Mouse (Mus musculus) neural tube, embryonic 15.5 days (tissue): ENCODE results near the gene Epm2a. TPM values are rescaled to one million over a fixed set of nuclear protein-coding genes. Genes with fewer than 3 reads are reported as not detected.
"Not testable (repeated sequence)": the region's sequence is repeated elsewhere in the genome, so short reads cannot be mapped to it uniquely, and the experiment has no call there.

Source experiments
- ATAC-seq: fragments of 200-750 bp; cut with Nextera tagmentation; 2 replicates; pipeline ENCODE4 v1.8.0; 2017; ENCODE audit warnings: mild to moderate bottlenecking, moderate TSS enrichment, moderate library complexity; ENCODE audit not compliant: low FRiP score
- H3K27ac ChIP-seq: fragments of 300-500 bp; sonication (generic); replicated peaks from 2 replicates; pipeline ENCODE4 v1.5.1; 2015; ENCODE audit warnings: mild to moderate bottlenecking, inconsistent platforms
- H3K27me3 ChIP-seq: fragments of 300-500 bp; sonication (generic); replicated peaks from 2 replicates; pipeline ENCODE4 v1.6.1; 2015; ENCODE audit warnings: inconsistent platforms
- H3K36me3 ChIP-seq: fragments of 300-500 bp; sonication (generic); 2 replicates; pipeline ENCODE4 v1.6.1; 2015; ENCODE audit warnings: inconsistent platforms
- H3K4me1 ChIP-seq: fragments of 300-500 bp; sonication (generic); 2 replicates; pipeline ENCODE4 v1.6.1; 2015; ENCODE audit warnings: inconsistent platforms
- H3K4me2 ChIP-seq: fragments of 300-500 bp; sonication (generic); 2 replicates; pipeline ENCODE4 v1.6.1; 2015; ENCODE audit warnings: inconsistent platforms, mild to moderate bottlenecking, moderate library complexity
- H3K4me3 ChIP-seq: fragments of 300-500 bp; sonication (generic); replicated peaks from 2 replicates; pipeline ENCODE4 v1.5.1; 2015; ENCODE audit warnings: mild to moderate bottlenecking, inconsistent platforms
- H3K9ac ChIP-seq: fragments of 300-500 bp; sonication (generic); replicated peaks from 2 replicates; pipeline ENCODE4 v1.6.1; 2015; ENCODE audit warnings: mild to moderate bottlenecking, inconsistent platforms
- H3K9me3 ChIP-seq: fragments of 300-500 bp; sonication (generic); replicated peaks from 2 replicates; pipeline ENCODE4 v1.6.1; 2016; ENCODE audit warnings: inconsistent platforms
- WGBS: fragments of 180-500 bp; shearing (Covaris S2); methylation state at CpG from one replicate; pipeline ENCODE4 v1.1.7; 2015; ENCODE audit warnings: mixed read lengths; 5-methylcytosine and 5-hydroxymethylcytosine counted together
- polyA plus RNA-seq: library from polyadenylated mRNA; unstranded; fragments of >200 nt; fragmentation: Nextera tagmentation; extraction: Ambion mirVana; gene quantifications from 2 replicates; pipeline ENCODE4 v1.2.1, GENCODE M21; 2015

Gene Epm2a
- polyA plus RNA-seq, 1 experiment from 2014 or later = 1.5 TPM

GRCm38 (mm10) chr10:11344536-11345468, 1.6 kb downstream of the Epm2a start:
- peak overlapping the region; percentile 63 for H3K4me2 ChIP-seq
- H3K4me1 ChIP-seq = peaks cover 14% of the 10 kb centered on the region
- WGBS = 82% methylated on average over 18 of the region's 18 CpGs
- no peaks in the 10 kb centered on the region; the same call in 1 of the 2 replicates for H3K9me3 ChIP-seq
- ATAC-seq = no peak
- no peaks in the 10 kb centered on the region for H3K36me3 ChIP-seq
- no peaks in the 10 kb centered on the region for H3K27me3 ChIP-seq
- no peak overlapping the region for H3K4me3 ChIP-seq
- H3K9ac ChIP-seq = no peak overlapping the region
- H3K27ac ChIP-seq = no peak overlapping the region

- not testable (repeated sequence) for ATAC-seq
These were observed 7.2 kb downstream of the Epm2a start for GRCm38 (mm10) chr10:11350243-11350974.

GRCm38 (mm10) chr10:11354609-11355008, 11.4 kb downstream of the Epm2a start:
- 92% methylated on average over 8 of the region's 8 CpGs for WGBS
- H3K4me1 ChIP-seq = no peaks in the 10 kb centered on the region

More at GRCm38 (mm10) chr10:11350243-11350974, 7.2 kb downstream of the Epm2a start:
- not testable (repeated sequence) for H3K4me1 ChIP-seq, H3K4me3 ChIP-seq, H3K9me3 ChIP-seq, H3K9ac ChIP-seq, H3K36me3 ChIP-seq, H3K27ac ChIP-seq, H3K27me3 ChIP-seq, H3K4me2 ChIP-seq
- 77% methylated on average over 3 of the region's 3 CpGs for WGBS

DNA sequence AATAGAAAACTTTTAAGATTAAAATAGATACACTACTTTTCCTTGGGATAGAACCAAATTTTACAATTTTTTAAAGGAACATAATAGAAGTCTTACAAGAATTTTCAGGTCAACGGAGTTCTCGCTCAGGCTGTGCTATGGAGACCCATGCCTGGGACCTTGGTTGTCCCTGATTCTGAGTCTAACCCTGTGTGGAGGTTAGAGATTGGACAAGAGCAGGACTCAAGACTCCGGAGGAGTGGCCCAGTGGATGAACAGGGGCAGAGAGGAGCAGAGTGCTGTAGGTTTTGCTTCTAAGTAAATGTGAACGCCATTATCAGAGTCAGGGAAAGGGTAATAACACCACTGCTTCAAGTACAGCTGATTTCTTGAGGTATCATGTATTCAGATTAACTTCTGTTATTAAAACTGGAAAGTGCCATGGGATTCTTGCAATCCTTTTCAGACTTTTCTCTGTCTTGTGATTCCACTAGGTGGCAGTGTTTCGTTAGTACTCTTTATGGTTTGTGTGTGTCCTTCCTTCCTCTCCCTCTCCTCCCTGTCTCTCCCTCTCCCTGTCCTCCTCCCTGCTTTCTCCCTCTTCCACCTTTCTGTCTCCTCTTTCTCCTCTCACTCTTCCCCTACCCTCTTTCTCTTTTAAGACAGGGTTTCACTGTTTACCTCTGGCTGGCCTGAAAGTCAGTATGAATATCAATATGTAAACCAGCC, 18.9 kb downstream of the Epm2a start:
- Histone ChIP-seq H3K4me2 (no peak overlapping the region), H3K4me1 (no peaks in the 10 kb centered on the region), H3K27me3 (no peaks in the 10 kb centered on the region), H3K9me3 (no peaks in the 10 kb centered on the region), H3K36me3 (no peaks in the 10 kb centered on the region), H3K27ac (no peak overlapping the region), H3K9ac (no peak overlapping the region), H3K4me3 (no peak overlapping the region)
- 63% methylated on average over 5 of the region's 5 CpGs for WGBS
- no peak for ATAC-seq

More at GRCm38 (mm10) chr10:11354609-11355008, 11.4 kb downstream of the Epm2a start:
- H3K9me3 ChIP-seq = no peaks in the 10 kb centered on the region
- no peak overlapping the region for H3K4me2 ChIP-seq
- H3K9ac ChIP-seq = no peak overlapping the region
- no peak overlapping the region for H3K27ac ChIP-seq
- H3K27me3 ChIP-seq = no peaks in the 10 kb centered on the region
- no peaks in the 10 kb centered on the region for H3K36me3 ChIP-seq
- no peak overlapping the region for H3K4me3 ChIP-seq
- ATAC-seq = no peak

DNA sequence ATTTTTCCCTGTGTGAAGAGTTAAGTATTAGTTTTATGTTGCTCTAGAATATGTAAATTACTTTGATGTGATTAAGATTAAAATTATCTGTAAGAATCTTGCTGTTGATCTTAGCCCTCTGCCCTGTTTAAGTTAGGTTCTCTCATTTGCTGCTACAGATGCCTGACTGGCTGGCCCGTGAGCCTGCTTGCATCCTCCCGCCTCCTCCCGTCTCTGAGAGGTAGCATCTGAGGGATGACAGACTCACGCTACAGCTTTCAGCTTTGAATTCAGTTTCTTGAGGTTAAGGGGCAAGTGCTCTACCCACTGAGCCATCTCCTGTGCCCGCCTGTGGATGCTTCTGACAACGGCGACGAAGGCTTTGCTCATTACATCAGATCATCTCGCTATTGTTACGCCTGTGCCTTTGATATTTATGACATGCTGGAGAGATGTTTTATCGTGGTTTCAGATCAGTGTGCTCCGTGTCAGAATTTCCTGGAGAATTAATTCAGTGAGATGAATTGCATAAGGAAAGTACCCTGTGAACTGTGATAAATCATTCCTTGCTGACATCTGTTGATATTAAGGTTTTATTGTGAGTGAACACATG, 19.8 kb downstream of the Epm2a start:
- ATAC-seq = no peak
- Histone ChIP-seq H3K9ac (no peak overlapping the region), H3K27ac (no peak overlapping the region), H3K9me3 (no peaks in the 10 kb centered on the region), H3K36me3 (no peaks in the 10 kb centered on the region), H3K4me2 (no peak overlapping the region), H3K4me3 (no peak overlapping the region), H3K4me1 (no peaks in the 10 kb centered on the region), H3K27me3 (no peaks in the 10 kb centered on the region)
- WGBS = 71% methylated on average over 12 of the region's 12 CpGs

DNA sequence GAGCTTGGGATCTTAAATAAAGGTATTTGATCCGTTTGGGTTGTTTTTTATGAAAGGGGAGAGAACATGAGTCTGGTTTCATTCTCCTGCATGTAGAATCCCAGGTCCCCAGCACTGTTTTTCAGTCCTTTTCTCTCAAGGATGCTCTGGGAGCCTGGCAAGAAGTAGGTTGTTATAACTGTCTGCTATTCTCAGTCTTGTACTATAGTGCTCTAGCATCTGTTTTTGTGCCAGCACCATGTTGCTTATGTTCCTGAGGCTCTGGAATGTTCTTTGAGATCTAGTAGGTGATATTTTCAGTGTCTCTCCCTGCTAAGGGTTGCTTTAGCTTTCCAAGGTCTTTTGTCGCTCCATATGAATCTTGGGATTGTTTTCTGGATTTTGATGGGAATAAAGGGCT, 38.1 kb downstream of the Epm2a start:
- Histone ChIP-seq H3K4me3 (no peak overlapping the region), H3K27me3 (no peaks in the 10 kb centered on the region), H3K4me1 (no peaks in the 10 kb centered on the region), H3K9me3 (no peaks in the 10 kb centered on the region), H3K36me3 (no peaks in the 10 kb centered on the region), H3K4me2 (no peak overlapping the region), H3K27ac (no peak overlapping the region), H3K9ac (no peak overlapping the region)
- no peak for ATAC-seq
- WGBS = 80% methylated on average over 2 of the region's 2 CpGs

- Histone ChIP-seq H3K36me3 (no peaks in the 10 kb centered on the region), H3K27me3 (no peaks in the 10 kb centered on the region), H3K9ac (no peak overlapping the region), H3K27ac (no peak overlapping the region), H3K4me3 (no peak overlapping the region), H3K9me3 (no peaks in the 10 kb centered on the region), H3K4me1 (no peaks in the 10 kb centered on the region), H3K4me2 (no peak overlapping the region)
- WGBS = 87% methylated on average over 5 of the region's 5 CpGs
- no peak for ATAC-seq
These were observed 67.7 kb downstream of the Epm2a start for GRCm38 (mm10) chr10:11410926-11411325.

- no peak overlapping the region for H3K9ac ChIP-seq
- no peak overlapping the region for H3K4me2 ChIP-seq
- no peak overlapping the region for H3K27ac ChIP-seq
- ATAC-seq = no peak
- WGBS = 86% methylated on average over 3 of the region's 3 CpGs
- no peaks in the 10 kb centered on the region for H3K9me3 ChIP-seq
- H3K4me3 ChIP-seq = no peak overlapping the region
- H3K4me1 ChIP-seq = no peaks in the 10 kb centered on the region
- H3K36me3 ChIP-seq = no peaks in the 10 kb centered on the region
- H3K27me3 ChIP-seq = no peaks in the 10 kb centered on the region
These were observed 76.9 kb downstream of the Epm2a start for GRCm38 (mm10) chr10:11420071-11420470.

DNA sequence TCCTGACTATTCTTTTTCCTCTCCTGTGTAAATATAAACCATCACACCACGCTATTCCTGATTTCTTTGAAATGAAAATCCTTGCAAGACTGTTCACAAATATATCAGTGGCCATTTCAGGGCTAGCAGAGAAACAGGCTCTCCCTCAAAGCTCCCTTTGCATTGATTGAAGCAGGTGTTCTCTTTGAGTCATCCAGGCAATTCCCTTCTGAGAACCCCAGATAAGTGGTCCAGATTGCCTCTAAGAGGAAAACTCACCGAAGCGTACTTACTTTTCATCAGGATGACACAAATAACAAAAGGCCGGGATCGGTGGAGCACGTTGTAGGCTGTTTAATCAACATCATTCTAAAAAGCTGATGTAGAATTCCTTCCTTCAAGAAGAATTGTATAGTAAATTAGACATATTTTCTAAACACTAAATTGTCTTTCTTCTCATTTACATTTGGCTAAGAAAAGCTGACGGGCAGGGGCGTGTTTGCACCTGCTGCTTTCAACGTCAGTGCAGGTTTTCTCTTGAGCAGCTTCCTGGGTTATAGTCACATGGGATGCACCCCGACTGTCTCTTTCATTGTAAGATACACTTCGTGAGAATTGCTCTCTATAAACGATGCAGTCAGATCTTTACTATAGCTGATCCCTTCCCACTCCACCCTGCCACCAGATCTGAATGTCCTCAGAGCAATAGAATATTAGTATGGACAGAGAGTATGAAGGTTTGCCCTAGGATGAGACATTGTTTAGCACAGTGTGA, 86.0 kb downstream of the Epm2a start:
- no peaks in the 10 kb centered on the region for H3K27me3 ChIP-seq
- H3K4me3 ChIP-seq = no peak overlapping the region
- H3K4me1 ChIP-seq = no peaks in the 10 kb centered on the region
- H3K9ac ChIP-seq = no peak overlapping the region
- H3K36me3 ChIP-seq = no peaks in the 10 kb centered on the region
- no peaks in the 10 kb centered on the region for H3K9me3 ChIP-seq
- H3K4me2 ChIP-seq = no peak overlapping the region
- no peak for ATAC-seq
- no peak overlapping the region for H3K27ac ChIP-seq
- 72% methylated on average over 12 of the region's 12 CpGs for WGBS

- no peak for ATAC-seq
- Histone ChIP-seq H3K27me3 (no peaks in the 10 kb centered on the region), H3K36me3 (no peaks in the 10 kb centered on the region), H3K4me1 (no peaks in the 10 kb centered on the region), H3K4me3 (no peak overlapping the region), H3K27ac (no peak overlapping the region), H3K9me3 (no peaks in the 10 kb centered on the region), H3K4me2 (no peak overlapping the region), H3K9ac (no peak overlapping the region)
- WGBS = 83% methylated on average over 1 of the region's 1 CpGs
These were observed 93.8 kb downstream of the Epm2a start for GRCm38 (mm10) chr10:11436961-11437360.

DNA sequence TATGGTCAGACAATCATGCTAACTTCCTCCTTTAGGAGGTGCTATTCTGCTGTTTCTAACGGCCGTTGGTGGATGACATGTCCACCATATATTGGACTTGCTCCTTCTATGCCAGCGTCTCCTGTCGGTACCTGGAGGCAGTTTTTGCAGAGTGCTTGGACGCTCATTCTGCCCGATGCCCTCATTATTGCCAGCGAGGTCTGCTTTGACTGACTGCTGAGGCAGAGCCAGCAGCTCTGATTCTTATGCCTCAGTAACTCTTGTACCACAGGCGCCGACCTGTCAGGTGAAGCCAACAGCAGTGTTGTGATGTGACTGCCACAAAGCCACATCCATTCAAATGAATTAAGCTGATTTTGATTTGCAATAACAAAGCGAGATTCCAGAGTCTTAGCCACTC, 95.3 kb downstream of the Epm2a start:
- Histone ChIP-seq H3K27ac (no peak overlapping the region), H3K4me3 (no peak overlapping the region), H3K27me3 (no peaks in the 10 kb centered on the region), H3K4me1 (no peaks in the 10 kb centered on the region), H3K36me3 (no peaks in the 10 kb centered on the region), H3K9me3 (no peaks in the 10 kb centered on the region), H3K9ac (no peak overlapping the region), H3K4me2 (no peak overlapping the region)
- 94% methylated on average over 10 of the region's 10 CpGs for WGBS
- ATAC-seq = no peak
